Mouse (Mus musculus) naive thymus-derived CD4-positive, alpha-beta T cell, adult 5 months (primary cell): Measurements from ENCODE around the gene Usp9x. TPM values are rescaled to one million over a fixed set of nuclear protein-coding genes. Genes with fewer than 3 reads are reported as not detected.

Experiments used
- polyA plus RNA-seq: library from polyadenylated mRNA; unstranded; fragments of 100-300 nt; shearing (Covaris generic); gene quantifications from one replicate; pipeline ENCODE4 v1.2.1, GENCODE M21; 2017

Gene Usp9x
- polyA plus RNA-seq: 137 TPM

DNA sequence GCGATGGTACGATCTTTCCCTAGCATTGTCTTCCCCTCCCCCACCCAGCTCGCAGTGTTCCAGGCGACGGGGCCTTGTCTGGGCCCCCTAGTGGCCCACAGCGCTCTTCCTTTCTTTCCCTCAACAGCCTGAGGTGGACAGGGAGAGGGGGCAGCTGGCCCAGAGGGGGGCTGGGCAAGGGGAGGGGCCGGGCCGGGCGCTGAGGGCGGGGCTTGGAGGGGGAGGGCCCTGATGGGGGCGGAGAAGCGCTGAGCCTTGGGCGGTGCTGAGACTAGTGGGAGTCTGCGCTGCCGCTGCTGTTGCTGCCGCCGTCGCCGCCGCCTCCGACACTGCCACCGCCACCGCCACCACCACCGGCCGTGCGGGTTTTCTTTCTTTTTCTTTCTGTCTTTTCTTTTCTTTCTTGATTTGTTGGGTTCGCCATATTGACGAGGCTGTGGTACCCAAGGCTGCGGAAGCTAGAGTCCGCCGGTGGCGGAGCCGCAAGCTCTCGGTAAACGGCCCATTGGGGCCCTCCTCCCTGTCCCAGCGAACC lies at the start of gene Usp9x:
Gene Usp9x, plus strand, starts transcription at position 258 of the 535 bp plus-strand sequence.

Other genes starting within 250 kb of the Usp9x start
- gene Ddx3x, start 209.5 kb downstream of the Usp9x start, polyA plus RNA-seq: 150 TPM